Mouse (Mus musculus): ENCODE results near the gene Crym. TPM values are rescaled to one million over a fixed set of nuclear protein-coding genes. Genes with fewer than 3 reads are reported as not detected.

The Crym gene
- total and polyA plus RNA-seq, 3 experiments: not detected

- Histone ChIP-seq H3K4me3 (ENCODE audit: control insufficient read depth in 1 of 2, insufficient read depth in 1 of 2, low read depth in 2 of 2, low read length in 2 of 2) (no peak overlapping the region), H3K27me3 (ENCODE audit: control insufficient read depth in 1 of 2, insufficient read depth in 2 of 2, low read length in 2 of 2) (no peaks in the 10 kb centered on the region), H3K36me3 (ENCODE audit: control insufficient read depth in 1 of 2, insufficient read depth in 2 of 2, low read length in 2 of 2) (no peaks in the 10 kb centered on the region), H3K4me1 (ENCODE audit: control insufficient read depth in 1 of 2, insufficient read depth in 2 of 2, low read length in 2 of 2) (no peaks in the 10 kb centered on the region), H3K9me3 (replicated peaks; ENCODE audit: insufficient read depth, low read length) (no peaks in the 10 kb centered on the region), H3K9ac (ENCODE audit: control insufficient read depth, low read depth, low read length, poor library complexity, severe bottlenecking) (no peak overlapping the region), H3K79me2 (ENCODE audit: control insufficient read depth, insufficient read depth, low read length, poor library complexity) (no peaks in the 10 kb centered on the region), H3K27ac (ENCODE audit: control insufficient read depth, low read depth, low read length) (no peak overlapping the region)
- DNase-seq (ENCODE audit: low read depth, low spot score): no peak
- TF ChIP-seq NRF1 (IDR thresholded peaks at IDR 0.05; ENCODE audit: insufficient read depth, low read depth, low read length, poor library complexity, severe bottlenecking): no peak
- TF ChIP-seq SMC3 (IDR thresholded peaks at IDR 0.05; ENCODE audit: low read depth, low read length): no peak
- no peak for TF ChIP-seq MAZ (IDR thresholded peaks at IDR 0.05; ENCODE audit: low read depth, low read length)
- TF ChIP-seq RCOR1 (IDR thresholded peaks at IDR 0.05; ENCODE audit: low read depth, low read length): no peak
- no peak for TF ChIP-seq TBP (IDR thresholded peaks at IDR 0.05; ENCODE audit: low read depth, low read length)
- TF ChIP-seq ZMIZ1 (IDR thresholded peaks at IDR 0.05; ENCODE audit: low read depth, low read length): no peak
- TF ChIP-seq POLR2AphosphoS2 (IDR thresholded peaks at IDR 0.05; ENCODE audit: low read length): no peak
- TF ChIP-seq CTCF (IDR thresholded peaks at IDR 0.05 in 2 of 3, conservative IDR thresholded peaks at IDR 0.05 in 1 of 3; ENCODE audit: control insufficient read depth in 1 of 3, insufficient read depth in 1 of 3, low read depth in 2 of 3, low read length in 3 of 3, poor library complexity in 1 of 3, severe bottlenecking in 1 of 3): no peak
- no peak for TF ChIP-seq HCFC1 (IDR thresholded peaks at IDR 0.05; ENCODE audit: low read depth, low read length)
- TF ChIP-seq JUND (IDR thresholded peaks at IDR 0.05; ENCODE audit: low read depth, low read length): no peak
- no peak for TF ChIP-seq MYC (IDR thresholded peaks at IDR 0.05; ENCODE audit: low read depth, low read length)
- no peak for TF ChIP-seq GABPA (IDR thresholded peaks at IDR 0.05; ENCODE audit: low read depth, low read length)
- no peak for TF ChIP-seq MEF2A (IDR thresholded peaks at IDR 0.05; ENCODE audit: extremely low read depth, insufficient replicate concordance, low read depth, low read length, poor library complexity, severe bottlenecking)
- TF ChIP-seq ETS1 (IDR thresholded peaks at IDR 0.05; ENCODE audit: low read depth, low read length): no peak
- TF ChIP-seq E2F4 (IDR thresholded peaks at IDR 0.05; ENCODE audit: borderline replicate concordance, low read depth, low read length): no peak
- TF ChIP-seq GATA1 (IDR thresholded peaks at IDR 0.05; ENCODE audit: low read depth, low read length): no peak
- no peak for TF ChIP-seq CHD1 (IDR thresholded peaks at IDR 0.05; ENCODE audit: low read depth, low read length)
- TF ChIP-seq KAT2A (conservative IDR thresholded peaks at IDR 0.05; ENCODE audit: low read depth, low read length): no peak
- no peak for TF ChIP-seq MAFK (IDR thresholded peaks at IDR 0.05; ENCODE audit: borderline replicate concordance, low read depth, low read length)
- TF ChIP-seq ZC3H11A (IDR thresholded peaks at IDR 0.05; ENCODE audit: low read depth, low read length): no peak
Measured at GRCm38 (mm10) chr7:120163581-120164251, 38.2 kb downstream of the Crym start.

GRCm38 (mm10) chr7:120158121-120158613, 43.7 kb downstream of the Crym start:
- Histone ChIP-seq H3K4me3 (ENCODE audit: control insufficient read depth in 1 of 2, insufficient read depth in 1 of 2, low read depth in 2 of 2, low read length in 2 of 2) (no peak overlapping the region), H3K9ac (ENCODE audit: control insufficient read depth, low read depth, low read length, poor library complexity, severe bottlenecking) (no peak overlapping the region), H3K27ac (ENCODE audit: control insufficient read depth, low read depth, low read length) (no peak overlapping the region), H3K27me3 (ENCODE audit: control insufficient read depth in 1 of 2, insufficient read depth in 2 of 2, low read length in 2 of 2) (no peaks in the 10 kb centered on the region), H3K4me1 (ENCODE audit: control insufficient read depth in 1 of 2, insufficient read depth in 2 of 2, low read length in 2 of 2) (no peaks in the 10 kb centered on the region), H3K79me2 (ENCODE audit: control insufficient read depth, insufficient read depth, low read length, poor library complexity) (no peaks in the 10 kb centered on the region), H3K36me3 (ENCODE audit: control insufficient read depth in 1 of 2, insufficient read depth in 2 of 2, low read length in 2 of 2) (no peaks in the 10 kb centered on the region), H3K9me3 (replicated peaks; ENCODE audit: insufficient read depth, low read length) (no peaks in the 10 kb centered on the region)
- no peak for DNase-seq (ENCODE audit: low read depth, low spot score)
- TF ChIP-seq RCOR1 (IDR thresholded peaks at IDR 0.05; ENCODE audit: low read depth, low read length) (no peak), POLR2AphosphoS2 (IDR thresholded peaks at IDR 0.05; ENCODE audit: low read length) (no peak), MAX (IDR thresholded peaks at IDR 0.05; ENCODE audit: low read length) (no peak), ZKSCAN1 (IDR thresholded peaks at IDR 0.05; ENCODE audit: low read depth, low read length) (no peak), TCF12 (IDR thresholded peaks at IDR 0.05; ENCODE audit: low read depth, low read length) (no peak), MXI1 (IDR thresholded peaks at IDR 0.05; ENCODE audit: low read depth, low read length) (no peak), MYB (IDR thresholded peaks at IDR 0.05; ENCODE audit: low read depth, low read length) (no peak), MYC (IDR thresholded peaks at IDR 0.05; ENCODE audit: low read depth, low read length) (no peak)

Measured in MEL (cell line).